Mouse (Mus musculus): ENCODE measurements around the gene Cfap69. TPM values are rescaled to one million over a fixed set of nuclear protein-coding genes. Genes with fewer than 3 reads are reported as not detected.

Gene Cfap69
- total and polyA plus RNA-seq, 2 experiments, result 0.05 to 1.0 TPM

DNA sequence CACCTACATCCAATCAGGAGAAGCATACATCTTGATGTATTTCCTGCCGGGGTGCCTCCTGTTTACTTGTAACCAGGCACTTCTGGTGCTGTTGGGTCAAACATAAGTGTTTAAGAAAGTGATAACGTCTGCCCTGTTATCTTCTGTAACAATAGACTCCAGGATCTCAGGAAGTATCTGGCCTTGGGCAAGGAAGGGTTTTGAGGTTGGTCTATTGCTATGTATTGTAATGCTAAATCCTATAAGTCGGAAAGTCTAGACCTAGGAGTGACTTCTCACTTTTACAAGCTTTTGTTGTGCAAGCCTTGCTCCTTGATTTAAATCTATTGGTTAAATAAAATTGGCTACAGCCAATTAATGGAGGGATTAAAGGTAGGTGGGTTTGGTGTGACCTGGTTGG, 34.8 kb upstream of the Cfap69 start:
- DNase-seq (ENCODE audit: extremely low read depth, low read depth, low spot score), result no peak
- no peak for TF ChIP-seq POLR2A (IDR thresholded peaks at IDR 0.05; ENCODE audit: extremely low read depth, insufficient read depth, low read length)
- WGBS, result 66% methylated on average over 3 of the region's 3 CpGs
- Histone ChIP-seq H3K27me3 (ENCODE audit: control insufficient read depth, insufficient read depth, low read length) (no peaks in the 10 kb centered on the region), H3K4me3 (ENCODE audit: insufficient read depth, low read depth, low read length) (no peak overlapping the region), H3K36me3 (ENCODE audit: control insufficient read depth, insufficient read depth, low read length) (no peaks in the 10 kb centered on the region), H3K9ac (ENCODE audit: low read depth, low read length) (no peak overlapping the region), H3K4me1 (ENCODE audit: control insufficient read depth, insufficient read depth, low read length) (no peaks in the 10 kb centered on the region), H3K79me2 (ENCODE audit: control insufficient read depth, insufficient read depth, low read length) (no peaks in the 10 kb centered on the region), H3K27ac (replicated peaks; ENCODE audit: insufficient read depth, low read depth, low read length) (no peak overlapping the region)

DNA sequence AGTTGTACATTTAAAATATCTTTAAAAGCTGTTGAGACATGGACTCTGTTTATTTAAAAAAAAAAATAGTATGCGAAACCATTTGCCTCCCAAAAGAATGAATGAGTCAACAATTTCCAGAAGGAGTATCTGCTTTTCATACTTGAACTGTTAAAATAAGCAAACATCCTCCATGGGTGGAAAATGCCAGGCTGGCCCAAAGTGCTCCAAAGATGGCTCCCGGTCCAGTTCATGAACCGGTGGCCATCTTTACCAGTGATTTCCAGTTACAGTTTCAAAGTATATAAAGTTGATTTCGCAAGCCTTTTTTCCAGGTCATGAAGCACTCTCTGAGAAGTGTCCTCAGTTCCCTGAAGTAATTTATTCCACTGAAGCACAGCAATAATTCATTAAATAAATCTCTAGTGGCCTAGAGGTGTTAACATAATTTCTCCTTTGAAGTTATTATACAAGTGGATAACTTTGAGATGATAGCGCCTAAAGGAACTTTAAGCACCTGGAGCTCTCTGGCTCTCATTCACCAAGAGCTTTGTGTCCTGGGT, 31.4 kb upstream of the Cfap69 start:
- Histone ChIP-seq H3K9ac (ENCODE audit: low read depth, low read length) (no peak overlapping the region), H3K27ac (replicated peaks; ENCODE audit: insufficient read depth, low read depth, low read length) (no peak overlapping the region), H3K27me3 (ENCODE audit: control insufficient read depth, insufficient read depth, low read length) (no peaks in the 10 kb centered on the region), H3K79me2 (ENCODE audit: control insufficient read depth, insufficient read depth, low read length) (no peaks in the 10 kb centered on the region), H3K4me1 (ENCODE audit: control insufficient read depth, insufficient read depth, low read length) (no peaks in the 10 kb centered on the region), H3K4me3 (ENCODE audit: insufficient read depth, low read depth, low read length) (no peak overlapping the region), H3K36me3 (ENCODE audit: control insufficient read depth, insufficient read depth, low read length) (no peaks in the 10 kb centered on the region)
- no peak for DNase-seq (ENCODE audit: extremely low read depth, low read depth, low spot score)
- no peak for TF ChIP-seq POLR2A (IDR thresholded peaks at IDR 0.05; ENCODE audit: extremely low read depth, insufficient read depth, low read length)
- TF ChIP-seq CTCF (IDR thresholded peaks at IDR 0.05; ENCODE audit: low read depth, low read length), result no peak
- 84% methylated on average over 5 of the region's 5 CpGs for WGBS

DNA sequence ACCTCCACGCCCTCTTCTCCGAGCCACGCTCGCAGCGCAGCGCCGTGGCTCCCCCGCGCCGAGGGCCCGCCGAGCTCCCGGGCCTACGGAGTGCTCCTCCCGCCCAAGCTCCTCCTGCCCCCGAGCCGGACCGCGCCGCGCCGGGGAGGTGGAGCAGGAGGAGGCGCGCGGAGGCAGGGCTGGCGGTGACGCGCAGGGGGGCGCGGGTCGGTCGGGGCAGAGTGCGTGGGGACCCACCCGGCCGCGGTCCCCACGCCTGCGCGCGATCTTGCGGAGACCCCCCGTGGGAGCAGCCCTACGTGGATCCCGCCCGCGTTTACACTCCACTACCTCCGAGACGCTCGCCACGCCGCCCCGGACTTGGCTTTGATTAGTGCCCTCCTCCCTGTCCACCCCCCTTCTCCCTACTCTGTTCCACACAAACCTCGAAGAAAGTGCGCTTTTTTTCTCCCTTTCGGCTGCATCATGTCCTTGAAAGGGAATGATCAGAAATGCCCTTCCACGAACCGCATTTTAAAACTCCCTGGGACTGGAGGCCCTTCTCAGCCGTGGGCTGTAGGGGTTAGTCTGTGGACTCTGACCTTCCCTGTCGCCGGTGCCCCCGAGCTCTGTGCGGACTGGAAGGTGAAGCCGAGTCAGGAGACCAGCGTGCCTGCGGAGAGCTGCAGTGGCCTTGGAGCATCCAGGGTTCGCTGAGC, 30.1 kb upstream of the Cfap69 start, which contains the start of gene Steap2:
TSS of gene Steap2 (minus strand) at position 623 of the 698 bp plus-strand sequence.
- Histone ChIP-seq H3K36me3 (ENCODE audit: control insufficient read depth, insufficient read depth, low read length) (no peaks in the 10 kb centered on the region), H3K27ac (replicated peaks; ENCODE audit: insufficient read depth, low read depth, low read length) (peak within 1 kb of the TSS; percentile 39; the same call in 1 of the 2 replicates), H3K79me2 (ENCODE audit: control insufficient read depth, insufficient read depth, low read length) (no peaks in the 10 kb centered on the region), H3K4me3 (ENCODE audit: insufficient read depth, low read depth, low read length) (peak within 1 kb of the TSS; percentile 86), H3K4me1 (ENCODE audit: control insufficient read depth, insufficient read depth, low read length) (no peaks in the 10 kb centered on the region), H3K9ac (ENCODE audit: low read depth, low read length) (peak within 1 kb of the TSS; percentile 85), H3K27me3 (ENCODE audit: control insufficient read depth, insufficient read depth, low read length) (no peaks in the 10 kb centered on the region)
- TF ChIP-seq CTCF (IDR thresholded peaks at IDR 0.05; ENCODE audit: low read depth, low read length) (no peak), POLR2A (IDR thresholded peaks at IDR 0.05; ENCODE audit: extremely low read depth, insufficient read depth, low read length) (0 out of 2 replicates have a peak, but pooled peaks have one; percentile 25)
- peak; percentile 53 for DNase-seq (ENCODE audit: extremely low read depth, low read depth, low spot score)
- WGBS, result 1% methylated on average over 57 of the region's 66 CpGs

DNA sequence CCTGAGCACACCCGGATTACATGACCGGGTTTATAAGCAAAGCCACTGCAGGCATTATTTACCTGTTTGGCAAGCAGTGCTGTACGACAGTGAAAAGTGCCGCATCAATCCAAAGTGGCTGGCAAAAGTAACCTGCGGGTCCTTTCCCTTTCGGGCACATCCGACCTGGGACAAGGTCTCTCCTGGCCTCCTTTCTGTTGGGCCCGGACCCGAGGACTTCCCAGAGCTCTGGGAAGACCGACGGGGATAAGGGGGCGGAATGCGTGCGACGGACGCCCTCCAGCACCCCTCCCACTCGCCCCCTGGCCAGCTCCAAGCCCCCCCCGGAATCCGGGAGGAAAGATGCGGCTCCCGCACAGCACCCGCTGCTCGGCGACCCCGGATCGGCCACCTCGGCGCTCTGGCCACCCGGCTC, 29.5 kb upstream of the Cfap69 start:
- H3K4me3 ChIP-seq (ENCODE audit: insufficient read depth, low read depth, low read length), result peak overlapping the region; percentile 86
- no peaks in the 10 kb centered on the region for H3K27me3 ChIP-seq (ENCODE audit: control insufficient read depth, insufficient read depth, low read length)
- H3K79me2 ChIP-seq (ENCODE audit: control insufficient read depth, insufficient read depth, low read length), result no peaks in the 10 kb centered on the region
- TF ChIP-seq CTCF (IDR thresholded peaks at IDR 0.05; ENCODE audit: low read depth, low read length), result no peak
- TF ChIP-seq POLR2A (IDR thresholded peaks at IDR 0.05; ENCODE audit: extremely low read depth, insufficient read depth, low read length), result no peak
- DNase-seq (ENCODE audit: extremely low read depth, low read depth, low spot score), result peak; percentile 64
- H3K9ac ChIP-seq (ENCODE audit: low read depth, low read length), result peak overlapping the region; percentile 85
- no peaks in the 10 kb centered on the region for H3K36me3 ChIP-seq (ENCODE audit: control insufficient read depth, insufficient read depth, low read length)
- H3K27ac ChIP-seq (replicated peaks; ENCODE audit: insufficient read depth, low read depth, low read length), result no peak overlapping the region
- H3K4me1 ChIP-seq (ENCODE audit: control insufficient read depth, insufficient read depth, low read length), result no peaks in the 10 kb centered on the region
- 1% methylated on average over 29 of the region's 29 CpGs for WGBS

DNA sequence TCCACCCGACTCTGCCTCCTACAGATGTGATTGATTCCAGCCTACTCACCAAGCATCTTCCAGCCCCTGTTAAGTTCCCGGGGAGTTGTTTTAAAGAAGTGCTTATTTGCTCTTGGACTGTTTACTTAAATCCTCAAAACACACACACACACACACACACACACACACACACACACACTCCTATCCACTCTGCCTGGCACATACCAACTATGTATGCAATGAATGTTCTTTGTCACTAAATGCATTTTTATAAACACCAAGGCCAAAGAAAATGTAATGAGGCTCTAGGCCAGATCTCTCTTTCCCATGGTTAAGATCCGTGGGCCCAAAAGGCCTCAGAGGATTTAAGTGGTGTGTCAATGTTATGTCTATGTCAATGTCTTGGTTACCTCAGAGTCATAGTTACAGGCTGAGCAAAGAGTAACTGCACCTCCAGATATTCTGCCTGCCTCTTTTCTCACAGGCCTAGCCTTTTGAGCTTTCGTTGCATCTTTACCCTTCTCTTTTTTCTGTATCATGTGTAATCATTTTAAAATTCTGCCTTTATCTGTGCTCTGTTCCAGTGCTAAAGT, 28.2 kb upstream of the Cfap69 start:
- Histone ChIP-seq H3K4me1 (ENCODE audit: control insufficient read depth, insufficient read depth, low read length) (no peaks in the 10 kb centered on the region), H3K36me3 (ENCODE audit: control insufficient read depth, insufficient read depth, low read length) (no peaks in the 10 kb centered on the region), H3K27ac (replicated peaks; ENCODE audit: insufficient read depth, low read depth, low read length) (no peak overlapping the region), H3K4me3 (ENCODE audit: insufficient read depth, low read depth, low read length) (no peak overlapping the region), H3K9ac (ENCODE audit: low read depth, low read length) (no peak overlapping the region), H3K79me2 (ENCODE audit: control insufficient read depth, insufficient read depth, low read length) (no peaks in the 10 kb centered on the region; the same call in 1 of the 2 replicates), H3K27me3 (ENCODE audit: control insufficient read depth, insufficient read depth, low read length) (no peaks in the 10 kb centered on the region)
- no peak for DNase-seq (ENCODE audit: extremely low read depth, low read depth, low spot score)
- WGBS, result 53% methylated on average over 4 of the region's 4 CpGs
- no peak for TF ChIP-seq CTCF (IDR thresholded peaks at IDR 0.05; ENCODE audit: low read depth, low read length)
- no peak for TF ChIP-seq POLR2A (IDR thresholded peaks at IDR 0.05; ENCODE audit: extremely low read depth, insufficient read depth, low read length)
